Comparison of ENCODE assay signal across 10 mouse cellular contexts in genomic region chr4:45767891-45768558, GRCm38 (mm10). TPM values are rescaled to one million over a fixed set of nuclear protein-coding genes. Genes with fewer than 3 reads are reported as not detected.
DNase-seq lines count a peak whose midpoint lies in the region; ATAC-seq lines count a peak whose summit lies in the region.
"Had no signal": no experiment of that assay in that cellular context is flagged by ENCODE, and none has a peak within 500 bp of the region (broad histone marks: within the 10 kb centered on the region; RNA-seq: fewer than 3 reads in every experiment).

No protein-coding gene starts in this region.

- 18% methylated on average over 11 of the region's 11 CpGs for whole genome bisulfite sequencing in liver, embryonic 12.5 days (ENCODE audit: insufficient replicate concordance)
- 18% methylated on average over 11 of the region's 11 CpGs for WGBS in liver, embryonic 11.5 days
- 14% methylated on average over 11 of the region's 11 CpGs for WGBS in intestine, embryonic 14.5 days

- 0 out of 2 replicates have a peak overlapping the region, but pooled peaks have one; percentile 3 for H3K9ac ChIP-seq in liver, embryonic 12.5 days
- no peak overlapping the region for H3K9ac ChIP-seq in liver, embryonic 11.5 days (ENCODE audit: low read depth, low read length)
- H3K9ac ChIP-seq in intestine, embryonic 14.5 days (ENCODE audit: low read length) = no peak overlapping the region
- H3K9ac ChIP-seq: embryonic facial prominence, embryonic 13.5 days; hindbrain, embryonic 15.5 days had no signal

- no peaks in the 10 kb centered on the region for H3K36me3 ChIP-seq in liver, embryonic 12.5 days
- H3K36me3 ChIP-seq in liver, embryonic 11.5 days (ENCODE audit: control insufficient read depth, insufficient read depth, low read length) = no peaks in the 10 kb centered on the region
- no peaks in the 10 kb centered on the region for H3K36me3 ChIP-seq in intestine, embryonic 14.5 days (ENCODE audit: control insufficient read depth, insufficient read depth, low read length)
- H3K36me3 ChIP-seq: embryonic facial prominence, embryonic 13.5 days; hindbrain, embryonic 15.5 days had no signal

- peaks cover 57% of the 10 kb centered on the region for H3K4me1 ChIP-seq in liver, embryonic 12.5 days
- peaks cover 24% of the 10 kb centered on the region for H3K4me1 ChIP-seq in liver, embryonic 11.5 days (replicated peaks; ENCODE audit: control insufficient read depth, insufficient read depth, low read length)
- H3K4me1 ChIP-seq in intestine, embryonic 14.5 days (replicated peaks; ENCODE audit: control insufficient read depth, insufficient read depth, low read length) = peaks cover 48% of the 10 kb centered on the region

- ATAC-seq in liver, embryonic 12.5 days = peak; percentile 38; the same call in 1 of the 2 replicates
- no peak for ATAC-seq in liver, embryonic 11.5 days (replicated peaks; ENCODE audit: low FRiP score)
- ATAC-seq in intestine, embryonic 14.5 days (replicated peaks; ENCODE audit: low FRiP score, low TSS enrichment, low read depth) = peak; percentile 71
- ATAC-seq: activated CD4-positive, CD25-positive, alpha-beta regulatory T cell, adult 4 months had no signal

- peaks cover 85% of the 10 kb centered on the region for H3K27me3 ChIP-seq in liver, embryonic 12.5 days (replicated peaks)
- H3K27me3 ChIP-seq in liver, embryonic 11.5 days (replicated peaks; ENCODE audit: control insufficient read depth, insufficient read depth, low read length) = peaks cover 59% of the 10 kb centered on the region
- peaks cover 16% of the 10 kb centered on the region; the same call in 1 of the 2 replicates for H3K27me3 ChIP-seq in intestine, embryonic 14.5 days (replicated peaks; ENCODE audit: control insufficient read depth, insufficient read depth, low read length)
- H3K27me3 ChIP-seq: hindbrain, embryonic 15.5 days had no signal

- no peaks in the 10 kb centered on the region for H3K9me3 ChIP-seq in liver, embryonic 12.5 days (replicated peaks)
- no peaks in the 10 kb centered on the region for H3K9me3 ChIP-seq in liver, embryonic 11.5 days (ENCODE audit: control insufficient read depth, low read length)
- no peaks in the 10 kb centered on the region for H3K9me3 ChIP-seq in intestine, embryonic 14.5 days (ENCODE audit: control insufficient read depth, low read length)
- H3K9me3 ChIP-seq: embryonic facial prominence, embryonic 13.5 days; hindbrain, embryonic 15.5 days had no signal

- no peak overlapping the region for H3K4me3 ChIP-seq in liver, embryonic 12.5 days
- H3K4me3 ChIP-seq in liver, embryonic 11.5 days (ENCODE audit: low read depth, low read length) = no peak overlapping the region
- H3K4me3 ChIP-seq in intestine, embryonic 14.5 days (ENCODE audit: low read depth, low read length) = no peak overlapping the region
- H3K4me3 ChIP-seq: embryonic facial prominence, embryonic 13.5 days; hindbrain, embryonic 15.5 days had no signal

- H3K4me2 ChIP-seq in liver, embryonic 12.5 days = peak overlapping the region; percentile 12; the same call in 1 of the 2 replicates
- no peak overlapping the region for H3K4me2 ChIP-seq in liver, embryonic 11.5 days
- peak overlapping the region; percentile 11; the same call in 1 of the 2 replicates for H3K4me2 ChIP-seq in intestine, embryonic 14.5 days (ENCODE audit: low read length)
- H3K4me2 ChIP-seq: embryonic facial prominence, embryonic 13.5 days; hindbrain, embryonic 15.5 days had no signal

- no peak overlapping the region for H3K27ac ChIP-seq in liver, embryonic 12.5 days
- H3K27ac ChIP-seq in liver, embryonic 11.5 days (ENCODE audit: low read depth, low read length) = no peak overlapping the region
- H3K27ac ChIP-seq in intestine, embryonic 14.5 days (ENCODE audit: low read depth) = peak overlapping the region; percentile 38; the same call in 1 of the 2 replicates
- H3K27ac ChIP-seq: embryonic facial prominence, embryonic 13.5 days; hindbrain, embryonic 15.5 days had no signal

- DNase-seq in liver, embryonic 11.5 days (ENCODE audit: low spot score) = no peak
- DNase-seq in adrenal gland, postnatal 36 days = peak; percentile 48 to 52
- no peak for DNase-seq in intestine, embryonic 14.5 days (ENCODE audit: low spot score)
- peak; percentile 81 for DNase-seq in testis, postnatal 10 days (ENCODE audit: low spot score)
- no peak for DNase-seq in layer of hippocampus, postnatal 25 days (ENCODE audit: extremely low spot score in 1 of 2, low spot score in 1 of 2)
- DNase-seq in right cerebral cortex, postnatal 14 days = no peak

RNA-seq across cellular contexts. Expression of gene Aldh1b1, which starts 30.8 kb away (rescaled TPM):
- polyA plus RNA-seq in liver, embryonic 12.5 days (2016; fragmentation: Nextera tagmentation; extraction: Ambion mirVana) = 29.0 and 30.8 TPM in 2 replicates
- 10.5 and 13.0 TPM in 2 replicates for polyA plus RNA-seq in liver, embryonic 11.5 days (2014; fragmentation: Nextera tagmentation; extraction: Ambion mirVana)
- total RNA-seq in adrenal gland, postnatal 36 days (2021) = 10 to 100 TPM; 20.2 to 34.4 TPM
- 96.9 and 115 TPM in 2 replicates for polyA plus RNA-seq in intestine, embryonic 14.5 days (2014; fragmentation: Nextera tagmentation; extraction: Ambion mirVana)
- 1 to 10 TPM; 9.2 to 9.9 TPM for total RNA-seq in layer of hippocampus, postnatal 25 days (2021)

RNA-seq across cellular contexts. Expression of gene Igfbpl1, which starts 58.7 kb away (rescaled TPM):
- polyA plus RNA-seq in liver, embryonic 12.5 days (2016; fragmentation: Nextera tagmentation; extraction: Ambion mirVana) = not detected in 2 replicates
- 0.26 and 0.40 TPM in 2 replicates for polyA plus RNA-seq in liver, embryonic 11.5 days (2014; fragmentation: Nextera tagmentation; extraction: Ambion mirVana)
- not detected for total RNA-seq in adrenal gland, postnatal 36 days (2021)
- polyA plus RNA-seq in intestine, embryonic 14.5 days (2014; fragmentation: Nextera tagmentation; extraction: Ambion mirVana) = 0.67 and 1.3 TPM in 2 replicates
- 10 to 100 TPM; 12.5 to 14.5 TPM for total RNA-seq in layer of hippocampus, postnatal 25 days (2021)
- polyA plus RNA-seq: activated CD4-positive, CD25-positive, alpha-beta regulatory T cell, adult 4 months had no signal

Comparison
In these comparisons a context has a peak if more than half of its experiments do, and no peak if none do; other contexts are left out.
1. DNase-seq: peak in adrenal gland, postnatal 36 days (2 of 2) and testis, postnatal 10 days (single experiment); none in liver, embryonic 11.5 days (single experiment), intestine, embryonic 14.5 days (single experiment), layer of hippocampus, postnatal 25 days (0 of 2) and right cerebral cortex, postnatal 14 days (single experiment).